Mouse (Mus musculus) adrenal gland, postnatal 25 days (tissue): Measurements from ENCODE around the gene Zfp493. TPM values are rescaled to one million over a fixed set of nuclear protein-coding genes. Genes with fewer than 3 reads are reported as not detected.

Experiments
- total RNA-seq: library from RNA; stranded (reverse); gene quantifications from 2 replicates; pipeline ENCODE4 v1.2.3, GENCODE M21; 2021

Zfp493 gene
- total RNA-seq, 1 experiment from 2014 or later: 4.6 TPM

Other genes with a start within 250 kb of the Zfp493 start
- 8.6 and 8.9 TPM in 2 replicates for gene Zfp748, start 225.9 kb upstream of the Zfp493 start, total RNA-seq
- 8.3 and 9.5 TPM in 2 replicates for gene Zfp729b, start 170.0 kb upstream of the Zfp493 start, total RNA-seq
- 1.4 TPM in 1 of 2 replicates, not detected in the other for gene Gm49345, start 141.9 kb upstream of the Zfp493 start, total RNA-seq
- gene Zfp729a, start 141.9 kb upstream of the Zfp493 start, total RNA-seq: 5.5 and 7.7 TPM in 2 replicates
- 11.1 and 15.0 TPM in 2 replicates for gene Zfp738, start 92.6 kb upstream of the Zfp493 start, total RNA-seq
- 9.4 and 13.7 TPM in 2 replicates for gene Zfp65, start 50.5 kb upstream of the Zfp493 start, total RNA-seq
- 5.1 and 7.7 TPM in 2 replicates for gene Zfp85, start 24.5 kb upstream of the Zfp493 start, total RNA-seq
- gene Zfp273, start 34.0 kb downstream of the Zfp493 start, total RNA-seq: 6.5 and 7.9 TPM in 2 replicates
- gene Gm10037, start 51.4 kb downstream of the Zfp493 start, total RNA-seq: 4.0 and 5.4 TPM in 2 replicates
- gene BC048507, start 83.6 kb downstream of the Zfp493 start, total RNA-seq: not detected in 2 replicates